ENCODE assay signal across 26 mouse cellular contexts in the genomic region with DNA sequence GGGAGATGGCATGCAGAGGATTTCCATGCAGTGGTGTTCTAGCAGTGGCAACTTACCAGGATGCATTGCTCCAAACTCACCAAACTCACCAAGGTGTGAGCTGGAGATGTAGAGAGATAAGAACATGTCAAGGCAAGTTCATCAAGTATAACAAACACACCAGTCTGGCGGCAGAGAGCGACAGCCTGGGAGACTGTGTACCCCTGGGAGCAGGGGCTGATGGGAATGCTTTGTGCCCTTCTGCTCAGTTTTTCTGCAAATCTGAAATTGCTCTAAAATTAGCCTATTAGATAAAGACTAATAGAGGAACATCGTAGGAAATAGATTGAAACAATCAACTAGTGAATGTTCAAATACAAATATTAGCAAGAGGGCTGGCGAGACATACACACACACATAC. TPM values are rescaled to one million over a fixed set of nuclear protein-coding genes. Genes with fewer than 3 reads are reported as not detected.
"Had no signal": no experiment of that assay in that cellular context is flagged by ENCODE, and none has a peak within 500 bp of the region (broad histone marks: within the 10 kb centered on the region; RNA-seq: fewer than 3 reads in every experiment).

No protein-coding gene starts in this region.

- ATAC-seq: midbrain, embryonic 16.5 days had no signal

- H3K4me2 ChIP-seq: lung, embryonic 14.5 days; midbrain, embryonic 12.5 days; neural tube, embryonic 13.5 days; neural tube, embryonic 15.5 days had no signal

- H3K27ac ChIP-seq: midbrain, embryonic 12.5 days; neural tube, embryonic 13.5 days; neural tube, embryonic 15.5 days had no signal

- H3K4me1 ChIP-seq: midbrain, embryonic 12.5 days; neural tube, embryonic 13.5 days; neural tube, embryonic 15.5 days had no signal

- H3K9ac ChIP-seq: lung, embryonic 14.5 days; midbrain, embryonic 12.5 days; neural tube, embryonic 13.5 days; neural tube, embryonic 15.5 days had no signal

- H3K9me3 ChIP-seq: neural tube, embryonic 15.5 days had no signal

- H3K4me3 ChIP-seq: midbrain, embryonic 10.5 days; midbrain, embryonic 12.5 days; myocyte; neural tube, embryonic 13.5 days; neural tube, embryonic 15.5 days had no signal

- DNase-seq: lung, adult 18-20 months; lung, postnatal 10 days; lung, postnatal 4 days; right cerebral cortex, adult 18-20 months; right cerebral cortex, postnatal 25 days; right cerebral cortex, postnatal 4 days; spleen, adult 18-20 months; thymus, adult 18-20 months; thymus, postnatal 14 days; thymus, postnatal 36 days had no signal

- H3K36me3 ChIP-seq: midbrain, embryonic 10.5 days; midbrain, embryonic 12.5 days; neural tube, embryonic 13.5 days; neural tube, embryonic 15.5 days had no signal

RNA-seq across cellular contexts. Expression of gene Gpr12, which starts 6.6 kb away (rescaled TPM):
- total RNA-seq: megakaryocyte, adult 5-6 weeks; megakaryocyte-erythroid progenitor cell, adult 5-6 weeks had no signal
- polyA plus RNA-seq: lung, embryonic 14.5 days; lung, embryonic 16.5 days; myocyte; small intestine, adult 2 months; stomach, embryonic 14.5 days had no signal

RNA-seq across cellular contexts. Expression of gene Gm3415, which starts 35.7 kb away (rescaled TPM):
- total RNA-seq: megakaryocyte, adult 5-6 weeks; megakaryocyte-erythroid progenitor cell, adult 5-6 weeks had no signal
- polyA plus RNA-seq: lung, embryonic 14.5 days; lung, embryonic 16.5 days; midbrain, embryonic 10.5 days; midbrain, embryonic 12.5 days; midbrain, embryonic 14.5 days; midbrain, embryonic 16.5 days; myocyte; neural tube, embryonic 11.5 days; neural tube, embryonic 13.5 days; neural tube, embryonic 15.5 days; small intestine, adult 2 months; stomach, embryonic 14.5 days; stomach, embryonic 16.5 days; thymus, postnatal 0 days had no signal

RNA-seq across cellular contexts. Expression of gene Gm3409, which starts 54.2 kb away (rescaled TPM):
- total RNA-seq: megakaryocyte, adult 5-6 weeks; megakaryocyte-erythroid progenitor cell, adult 5-6 weeks had no signal
- polyA plus RNA-seq: lung, embryonic 14.5 days; lung, embryonic 16.5 days; midbrain, embryonic 10.5 days; midbrain, embryonic 12.5 days; midbrain, embryonic 14.5 days; midbrain, embryonic 16.5 days; myocyte; neural tube, embryonic 11.5 days; neural tube, embryonic 13.5 days; neural tube, embryonic 15.5 days; small intestine, adult 2 months; stomach, embryonic 14.5 days; stomach, embryonic 16.5 days had no signal
